Mouse (Mus musculus): ENCODE measurements around the gene Mvd. TPM values are rescaled to one million over a fixed set of nuclear protein-coding genes. Genes with fewer than 3 reads are reported as not detected.

Mvd gene
- 10 to 100 TPM; 19.1 to 20.6 TPM for total RNA-seq (2021)

GRCm38 (mm10) chr8:122443262-122444006 is at the start of gene Mvd:
TSS of gene Mvd (minus strand) at chr8:122443422.
- peak; percentile 98 to 99 for DNase-seq

DNA sequence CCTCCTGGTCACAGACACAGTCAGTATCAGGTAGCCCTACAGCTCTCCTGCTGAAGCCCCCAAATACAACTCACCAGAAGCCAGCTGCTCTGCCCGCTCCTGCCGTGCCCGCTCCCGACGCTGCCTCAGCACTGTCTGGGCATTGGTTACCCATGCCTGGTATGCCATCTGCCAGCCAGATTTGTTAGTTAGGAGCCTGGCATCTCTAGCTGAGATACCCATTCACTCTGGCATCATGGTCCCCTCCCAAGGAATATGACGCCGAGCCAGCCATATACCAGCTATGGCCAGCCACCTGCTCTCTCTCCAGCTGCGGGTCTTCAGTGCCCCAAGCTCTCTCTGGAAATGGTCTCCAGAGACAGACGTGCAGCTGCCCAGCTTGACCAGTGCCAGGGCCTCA is 45.2 kb upstream of the Mvd start:
- DNase-seq: peak; percentile 24 to 47

DNA sequence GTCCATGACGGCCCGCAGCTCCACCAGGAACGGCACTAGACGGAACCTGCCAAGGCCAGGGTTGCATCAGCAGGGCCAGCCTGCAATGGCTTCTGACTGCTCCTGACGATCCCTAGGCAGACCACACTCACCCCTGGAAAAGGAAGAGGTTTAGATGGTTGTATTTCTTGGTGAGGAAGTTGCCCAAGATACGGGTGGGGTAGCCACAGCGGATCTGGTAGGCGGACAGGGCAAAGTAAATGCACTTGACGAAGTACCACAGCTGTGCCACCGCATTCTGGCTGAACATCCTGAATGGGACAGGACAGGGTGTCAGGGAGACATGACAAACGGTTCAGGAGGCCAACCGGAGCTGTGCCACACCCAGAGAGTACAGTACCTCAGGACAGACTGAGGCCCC is 41.6 kb upstream of the Mvd start:
- no peak for DNase-seq

- DNase-seq: no peak
Measured at GRCm38 (mm10) chr8:122483877-122484276, 40.7 kb upstream of the Mvd start.

DNA sequence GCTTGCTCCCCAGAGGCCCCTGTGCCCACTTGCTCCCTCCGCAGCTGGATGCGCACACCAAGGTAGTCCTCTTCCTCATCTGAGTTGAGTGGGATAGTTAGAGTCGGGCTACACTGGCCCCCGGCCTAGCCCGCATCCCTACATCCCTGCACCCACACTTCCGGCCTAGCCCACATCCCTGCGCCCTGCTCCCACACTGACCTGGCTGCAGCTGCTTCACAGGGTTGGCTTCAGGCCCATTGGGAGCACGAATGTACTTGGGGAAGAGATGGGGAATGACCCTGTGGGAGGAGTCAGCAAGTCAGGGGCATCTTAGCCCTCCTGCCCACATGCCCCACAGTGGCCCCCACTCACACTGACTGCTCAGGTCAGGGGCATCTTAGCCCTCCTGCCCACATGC is 39.2 kb upstream of the Mvd start:
- no peak for DNase-seq

- peak; percentile 89 to 90 for DNase-seq
Measured at GRCm38 (mm10) chr8:122475580-122476320, 32.5 kb upstream of the Mvd start, which contains the start of the genes Rnf166 and Ctu2. TSS of gene Rnf166 (minus strand) at chr8:122476064. TSS of gene Ctu2 (plus strand) at chr8:122476143.

DNA sequence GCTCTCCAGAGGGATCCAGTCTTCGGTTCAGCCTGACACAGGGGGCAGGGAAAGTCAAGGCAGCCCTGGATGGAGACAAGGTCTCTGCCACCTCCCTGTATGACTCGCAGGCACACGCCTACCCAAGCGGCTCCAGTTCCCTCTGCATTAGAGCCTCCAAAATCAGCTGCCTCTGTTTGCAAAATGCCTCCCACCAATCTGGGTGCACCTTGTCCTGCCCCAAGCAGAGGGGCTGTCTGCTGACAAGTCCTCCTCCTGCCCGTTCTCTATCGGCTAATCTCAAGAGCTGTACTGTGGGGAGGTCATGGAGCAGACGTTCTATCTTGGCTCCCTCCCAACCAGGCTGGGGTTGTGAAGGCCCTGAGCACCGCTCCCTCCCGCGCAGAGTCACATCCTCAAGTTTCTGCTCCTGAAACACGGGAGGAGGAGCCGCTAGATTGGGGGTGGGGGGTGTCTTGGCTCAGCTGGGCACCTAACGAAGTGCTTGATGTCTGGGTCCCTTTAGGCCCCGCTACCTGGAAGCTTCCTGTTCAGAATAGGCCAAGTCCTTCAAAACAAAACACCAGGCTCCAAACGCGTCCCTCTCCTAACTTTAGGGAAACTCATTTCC is 31.8 kb upstream of the Mvd start:
- DNase-seq: peak in 1 of 2 experiments; percentile 25

DNA sequence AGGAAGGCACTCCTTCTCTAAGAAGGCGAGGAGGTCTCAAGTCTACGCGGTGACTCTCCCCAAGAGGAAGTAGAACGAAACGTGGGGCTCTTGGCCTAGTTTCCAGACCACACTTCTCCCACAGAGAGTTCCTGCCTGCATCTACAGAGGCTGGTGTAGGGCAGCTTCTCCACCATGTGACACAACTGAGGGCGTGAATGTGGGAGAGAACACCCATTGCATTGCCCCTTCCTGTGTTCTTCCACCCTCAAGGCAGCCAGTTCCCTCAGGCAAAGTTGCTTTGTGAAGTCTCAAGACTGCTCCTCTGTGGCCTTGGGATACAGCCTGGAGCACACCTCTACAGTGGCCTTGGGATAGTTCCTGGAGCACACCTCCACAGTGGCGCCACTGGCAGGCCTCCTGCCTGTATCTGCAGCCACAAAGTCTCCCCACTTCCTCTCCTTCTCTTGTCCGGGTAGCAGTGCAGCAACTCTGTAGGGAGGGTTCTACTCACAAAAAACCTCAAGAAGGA is 30.7 kb upstream of the Mvd start:
- no peak for DNase-seq

GRCm38 (mm10) chr8:122470691-122471090 is 27.5 kb upstream of the Mvd start:
- DNase-seq: no peak

DNA sequence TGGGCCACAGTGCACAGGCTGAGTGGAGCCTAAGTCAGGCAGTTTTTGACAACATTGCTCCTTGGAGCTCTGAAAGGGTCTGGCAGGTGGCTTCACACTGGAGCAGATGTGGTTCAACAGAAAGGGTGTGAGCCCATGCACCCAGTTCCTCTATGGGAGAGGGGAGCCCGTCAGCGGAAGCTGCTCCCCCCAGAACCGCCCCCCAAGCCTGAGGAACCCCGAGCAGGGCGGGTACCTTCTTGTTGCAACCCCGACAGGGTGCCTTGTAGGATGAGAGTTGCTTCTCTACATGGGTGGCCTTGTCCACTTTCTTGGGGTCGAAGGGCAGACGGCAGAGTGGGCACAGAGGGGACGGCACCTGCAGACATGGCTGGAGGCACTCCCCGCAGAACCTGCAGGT is 26.7 kb upstream of the Mvd start:
- no peak for DNase-seq

DNA sequence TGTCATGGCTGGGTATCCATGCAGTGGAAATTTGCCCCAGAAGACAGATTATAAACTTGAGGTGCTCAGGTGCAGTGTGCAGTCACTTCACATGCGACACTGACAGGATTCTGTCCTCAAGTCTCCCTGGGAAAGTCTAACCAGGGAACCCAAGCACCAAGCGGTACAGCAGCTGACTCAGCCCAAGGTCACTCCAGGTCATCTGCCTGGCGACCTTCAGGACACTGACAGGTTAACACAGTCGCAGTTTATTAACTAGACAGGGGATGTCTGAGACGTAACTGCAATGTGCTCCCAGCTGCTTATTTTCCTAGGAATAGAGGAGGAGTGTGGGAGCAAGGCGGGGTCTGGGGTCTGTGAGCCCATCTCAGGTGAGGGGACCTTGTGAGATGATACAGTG is 26.2 kb upstream of the Mvd start:
- DNase-seq: no peak

GRCm38 (mm10) chr8:122467816-122468215 is 24.6 kb upstream of the Mvd start:
- no peak for DNase-seq

DNA sequence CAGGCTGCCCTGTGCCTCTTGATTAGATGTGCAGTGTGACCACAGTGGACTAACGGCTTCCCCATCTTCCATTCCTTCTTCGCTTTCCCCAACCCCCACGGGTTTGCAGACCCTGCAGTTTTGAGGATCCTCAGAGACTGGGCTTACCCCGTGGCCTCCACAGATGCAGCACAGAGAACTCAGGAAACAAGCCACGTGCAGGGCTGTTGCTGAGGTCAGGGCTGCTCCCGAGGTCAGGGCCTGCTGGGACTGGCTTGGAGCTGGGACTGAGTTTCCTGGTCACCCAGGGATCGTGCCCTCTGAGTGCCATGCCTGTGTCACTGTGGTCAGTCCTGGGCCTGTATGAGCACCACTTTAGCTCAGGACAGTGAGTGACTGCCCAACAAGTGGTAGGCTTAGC is 21.8 kb upstream of the Mvd start:
- no peak for DNase-seq

DNA sequence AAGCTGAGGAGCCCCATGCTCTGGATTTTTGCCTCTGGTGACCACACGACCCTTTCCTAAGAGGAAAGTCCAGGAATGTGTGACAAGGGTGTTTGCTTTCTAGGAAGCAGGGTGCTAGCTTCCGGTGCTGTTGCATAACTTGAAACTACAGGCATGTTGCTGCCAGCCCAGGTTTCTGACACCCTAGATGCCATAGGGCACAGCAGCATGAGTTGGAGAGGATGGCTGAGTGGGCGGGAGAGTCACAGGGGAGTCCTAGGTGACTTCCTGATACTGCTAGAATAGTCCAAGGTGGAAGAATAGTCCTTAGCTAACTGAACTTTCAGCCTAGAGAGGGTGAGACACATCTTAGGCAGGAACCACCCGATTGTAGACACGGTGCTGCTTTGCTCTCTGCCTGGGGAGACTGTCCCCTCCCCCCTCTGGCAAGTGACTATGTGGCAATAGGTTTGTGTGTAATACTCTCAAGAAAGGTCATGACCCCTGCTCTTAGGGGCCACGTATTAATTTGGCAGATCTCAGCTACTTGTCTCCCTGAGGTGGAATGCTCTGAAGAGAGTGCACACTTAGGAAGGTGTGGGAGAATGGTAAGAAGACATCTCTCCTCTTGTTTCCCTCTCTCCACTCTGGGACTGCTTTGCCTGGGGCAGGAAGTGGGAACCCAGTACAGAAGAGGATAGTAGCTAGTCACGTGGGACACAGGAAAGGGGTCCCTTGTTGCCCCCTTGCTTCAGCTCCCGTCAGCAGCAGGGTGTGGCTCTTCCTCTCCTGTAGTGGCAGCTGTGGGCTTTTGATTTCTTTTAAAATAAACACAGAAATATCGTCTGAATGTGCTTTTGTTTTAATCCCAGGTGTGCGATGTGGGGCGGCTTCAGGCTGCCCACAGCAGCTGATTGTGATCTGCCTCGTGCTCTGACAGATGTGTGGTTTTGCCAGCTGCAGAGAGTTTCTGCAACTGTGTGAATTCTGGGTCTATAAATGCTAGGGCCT is 20.7 kb upstream of the Mvd start:
- no peak for DNase-seq

DNA sequence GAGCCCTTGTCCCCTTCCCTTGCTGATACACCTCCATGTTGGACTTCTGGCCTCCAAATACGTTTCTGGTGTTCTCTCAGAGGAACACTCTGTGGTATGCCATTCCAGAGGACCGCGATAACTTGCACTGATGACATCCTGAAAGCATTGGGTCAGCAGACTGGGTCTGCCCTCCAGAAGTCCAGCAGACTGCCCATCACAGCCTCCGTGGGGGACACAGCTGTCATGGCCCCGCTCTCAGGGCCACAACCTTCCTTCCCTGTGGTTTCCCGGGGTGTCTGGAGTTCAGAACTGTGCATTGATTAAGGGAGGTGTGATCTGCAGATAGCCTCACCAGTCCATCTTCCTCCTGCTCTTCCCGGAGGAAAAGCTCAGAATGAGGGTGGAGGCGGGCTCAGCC is 19.3 kb upstream of the Mvd start:
- no peak for DNase-seq

DNA sequence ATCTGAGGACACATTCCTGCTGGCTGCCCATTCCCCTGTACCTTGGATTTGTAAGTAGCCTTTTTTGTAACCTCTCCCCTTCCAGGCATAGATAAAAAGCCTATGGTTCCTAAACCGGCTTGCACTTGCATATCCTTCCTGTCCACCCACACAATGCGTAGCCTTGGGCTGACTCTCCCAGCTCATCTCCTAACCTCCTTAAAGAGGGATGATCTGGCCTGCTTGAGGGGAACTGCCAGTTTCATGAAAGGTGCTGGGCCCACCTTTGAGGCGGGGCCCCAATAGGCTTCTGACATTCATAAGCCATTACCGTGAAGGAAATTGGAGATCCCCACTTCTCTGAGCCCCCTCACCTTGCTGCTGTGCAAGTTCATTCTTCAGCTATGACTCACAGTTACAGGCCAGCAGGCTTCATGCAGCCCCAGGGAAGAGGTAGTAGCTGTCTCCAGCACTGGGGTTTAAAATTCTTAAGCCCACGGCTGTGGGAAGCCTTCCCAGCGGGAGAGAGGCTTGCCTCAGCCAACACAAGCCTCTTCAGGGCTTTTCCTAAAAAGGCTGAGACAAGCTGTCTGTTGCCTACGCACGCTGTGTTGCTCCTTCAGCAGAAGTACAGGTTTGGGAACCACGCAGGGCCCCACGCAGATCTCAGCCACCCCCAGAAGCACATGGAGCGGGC is 18.4 kb upstream of the Mvd start:
- DNase-seq: peak; percentile 48 to 53

DNA sequence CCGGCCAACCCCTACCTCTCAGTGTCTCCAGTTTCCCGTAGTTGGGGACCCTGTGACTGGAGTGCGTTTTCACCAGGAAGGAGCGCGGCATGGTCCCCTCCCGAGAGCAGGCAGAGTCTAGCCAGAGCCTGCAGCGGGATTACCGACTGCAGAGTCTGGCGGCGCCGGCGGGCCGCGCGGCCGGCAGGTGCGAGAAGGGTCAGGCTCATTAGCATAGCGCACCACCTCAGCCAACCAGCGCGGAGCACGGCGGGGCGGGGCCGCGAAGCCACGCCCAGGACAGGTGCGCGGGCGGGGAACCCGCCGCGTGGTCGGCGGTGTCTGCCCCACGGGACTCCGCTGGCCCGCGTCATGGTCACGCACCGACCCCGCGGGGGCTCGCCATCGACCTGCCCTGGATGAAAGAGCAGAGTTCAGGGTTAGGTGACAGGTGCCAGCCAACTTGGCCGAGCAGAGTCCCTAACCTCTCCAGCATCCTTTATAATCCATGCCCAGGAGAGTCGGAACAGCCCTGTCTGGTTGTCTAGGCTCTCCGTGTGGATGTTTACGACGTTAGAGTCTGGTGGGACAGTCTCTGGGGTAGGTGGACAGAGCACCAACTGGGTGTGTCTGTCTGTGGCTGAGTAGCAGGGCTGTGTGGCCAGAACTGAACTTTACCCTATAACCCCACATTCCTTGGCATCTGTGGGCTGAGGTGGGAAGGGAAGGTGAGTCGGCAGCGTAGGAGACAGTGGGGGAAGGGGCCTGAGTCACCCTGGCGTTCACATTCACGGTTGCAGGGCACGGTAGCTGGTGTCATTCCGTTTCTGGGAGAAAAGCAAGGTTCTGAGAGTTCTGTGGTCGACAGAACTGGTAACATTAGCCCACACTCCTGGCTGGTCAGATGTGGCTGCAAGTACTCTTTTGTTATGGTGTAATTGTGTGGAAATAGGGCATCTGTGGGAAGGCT is 17.6 kb upstream of the Mvd start, which contains the start of gene Snai3:
Gene Snai3, minus strand, starts transcription at position 210 of the 949 bp plus-strand sequence.
- DNase-seq: no peak

DNA sequence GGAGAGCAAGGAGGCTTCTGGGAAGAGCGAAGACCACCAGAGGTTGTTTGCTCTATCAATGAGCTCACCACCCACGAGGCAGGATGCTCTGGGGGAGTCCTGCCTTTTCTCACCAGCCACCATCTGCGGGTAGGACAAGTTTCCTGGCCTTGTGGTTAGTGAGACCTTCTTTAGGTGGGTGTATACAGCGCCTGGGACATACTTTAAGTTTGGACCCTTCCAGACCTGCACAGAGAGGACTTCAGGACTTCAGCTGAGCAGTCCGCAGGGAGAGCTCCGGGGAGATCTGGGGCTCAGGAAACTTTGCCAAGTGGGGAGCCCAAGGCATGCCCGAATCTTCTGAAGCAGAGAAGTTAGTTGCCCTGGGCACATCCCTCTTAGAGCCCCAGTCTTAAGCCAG is 16.8 kb upstream of the Mvd start:
- no peak for DNase-seq

GRCm38 (mm10) chr8:122459218-122459900 is 16.1 kb upstream of the Mvd start:
- no peak for DNase-seq

Measured in layer of hippocampus, postnatal 36 days (tissue).